In genomic region chr11:53146290-53146689, GRCm38 (mm10) we compare ENCODE assay signal across 7 mouse cellular contexts.
A peak's percentile ranks its signal among the peaks of the same experiment; 100 is the strongest.
DNase-seq lines count a peak whose midpoint lies in the region.

No protein-coding gene starts in this region.

- DNase-seq in kidney, adult 9 months, result peak; percentile 30
- DNase-seq in kidney, adult 11 months, result no peak
- peak; percentile 36 for DNase-seq in CD4-positive helper T cell, adult 2 months (ENCODE audit: low read depth, low spot score)
- DNase-seq in NIH3T3 (ENCODE audit: low read depth), result peak; percentile 38
- DNase-seq in embryo, embryonic 11 days, result peak; percentile 44
- peak; percentile 21 for DNase-seq in lung, postnatal 36 days
- DNase-seq in c-Kit-positive CD71-positive TER-119-positive erythroid progenitor cells, embryonic 14.5 days (ENCODE audit: low spot score), result no peak

Comparison
In these comparisons a context has a peak if more than half of its experiments do, and no peak if none do; other contexts are left out.
1. DNase-seq: peak in kidney, adult 9 months (single experiment), CD4-positive helper T cell, adult 2 months (single experiment), NIH3T3 (single experiment), embryo, embryonic 11 days (single experiment) and lung, postnatal 36 days (single experiment); none in kidney, adult 11 months (single experiment) and c-Kit-positive CD71-positive TER-119-positive erythroid progenitor cells, embryonic 14.5 days (single experiment).